Mouse (Mus musculus) stomach, embryonic 15.5 days (tissue): ENCODE results near the gene Gcdh. TPM values are rescaled to one million over a fixed set of nuclear protein-coding genes. Genes with fewer than 3 reads are reported as not detected.

Source experiments
- ATAC-seq: fragments of 200-750 bp; cut with Nextera tagmentation; 2 replicates; pipeline ENCODE4 v1.8.0; 2017; ENCODE audit warnings: low read depth, moderate number of reproducible peaks, moderate TSS enrichment; ENCODE audit not compliant: insufficient read depth, low FRiP score
- H3K27ac ChIP-seq: fragments of 300-500 bp; sonication (generic); 2 replicates; pipeline ENCODE4 v1.5.1; 2015; ENCODE audit warnings: mild to moderate bottlenecking, inconsistent platforms
- H3K27me3 ChIP-seq: fragments of 300-500 bp; sonication (generic); replicated peaks from 2 replicates; pipeline ENCODE4 v1.6.1; 2015; ENCODE audit warnings: inconsistent platforms
- H3K36me3 ChIP-seq: fragments of 300-500 bp; sonication (generic); 2 replicates; pipeline ENCODE4 v1.6.1; 2015; ENCODE audit warnings: inconsistent platforms
- H3K4me1 ChIP-seq: fragments of 300-500 bp; sonication (generic); 2 replicates; pipeline ENCODE4 v1.6.1; 2015; ENCODE audit warnings: inconsistent platforms
- H3K4me2 ChIP-seq: fragments of 300-500 bp; sonication (generic); 2 replicates; pipeline ENCODE4 v1.6.1; 2015; ENCODE audit warnings: mild to moderate bottlenecking, inconsistent platforms
- H3K4me3 ChIP-seq: fragments of 300-500 bp; sonication (generic); replicated peaks from 2 replicates; pipeline ENCODE4 v1.5.1; 2015; ENCODE audit warnings: inconsistent platforms
- H3K9ac ChIP-seq: fragments of 300-500 bp; sonication (generic); 2 replicates; pipeline ENCODE4 v1.6.1; 2015; ENCODE audit warnings: inconsistent platforms
- H3K9me3 ChIP-seq: fragments of 300-500 bp; sonication (generic); 2 replicates; pipeline ENCODE4 v1.6.1; 2016; ENCODE audit warnings: inconsistent platforms
- WGBS: fragments of 180-500 bp; shearing (Covaris S2); methylation state at CpG from one replicate; pipeline ENCODE4 v1.1.7; 2015; 5-methylcytosine and 5-hydroxymethylcytosine counted together
- microRNA-seq: library from miRNA; unstranded; fragments of <30 nt; microRNA quantifications from one replicate; pipeline ENCODE4, GENCODE M21; 2016
- polyA plus RNA-seq: library from polyadenylated mRNA; unstranded; fragments of >200 nt; fragmentation: Nextera tagmentation; extraction: Ambion mirVana; gene quantifications from 2 replicates; pipeline ENCODE4 v1.2.1, GENCODE M21; 2015

Gcdh gene
- polyA plus RNA-seq, 1 experiment from 2014 or later: 42.6 TPM

- peaks cover 16% of the 10 kb centered on the region for H3K4me1 ChIP-seq
- H3K4me3 ChIP-seq: no peak overlapping the region
- H3K36me3 ChIP-seq: peaks cover 68% of the 10 kb centered on the region
- ATAC-seq: peak; percentile 70; the same call in 1 of the 2 replicates
- no peaks in the 10 kb centered on the region for H3K27me3 ChIP-seq
- H3K4me2 ChIP-seq: no peak overlapping the region
- no peak overlapping the region for H3K9ac ChIP-seq
- H3K27ac ChIP-seq: no peak overlapping the region
- 79% methylated on average over 5 of the region's 5 CpGs for WGBS
- H3K9me3 ChIP-seq: no peaks in the 10 kb centered on the region
Observed at GRCm38 (mm10) chr8:84838513-84838912, 55.2 kb downstream of the Gcdh start.

- Histone ChIP-seq H3K4me2 (no peak overlapping the region), H3K27me3 (no peaks in the 10 kb centered on the region), H3K9ac (no peak overlapping the region), H3K4me1 (peaks cover 21% of the 10 kb centered on the region), H3K27ac (no peak overlapping the region), H3K9me3 (no peaks in the 10 kb centered on the region), H3K4me3 (0 out of 2 replicates have a peak overlapping the region, but pooled peaks have one; percentile 2), H3K36me3 (peaks cover 63% of the 10 kb centered on the region)
- no peak for ATAC-seq
- 78% methylated on average over 15 of the region's 15 CpGs for WGBS
Observed at GRCm38 (mm10) chr8:84837912-84838470, 55.7 kb downstream of the Gcdh start.

- 52% methylated on average over 8 of the region's 8 CpGs for WGBS
- no peak for ATAC-seq
- H3K27me3 ChIP-seq: no peaks in the 10 kb centered on the region
Observed at GRCm38 (mm10) chr8:84837149-84837911, 56.4 kb downstream of the Gcdh start.

More at GRCm38 (mm10) chr8:84837149-84837911, 56.4 kb downstream of the Gcdh start:
- peaks cover 24% of the 10 kb centered on the region for H3K4me1 ChIP-seq
- H3K4me2 ChIP-seq: no peak overlapping the region
- H3K9me3 ChIP-seq: no peaks in the 10 kb centered on the region
- no peak overlapping the region for H3K27ac ChIP-seq
- H3K9ac ChIP-seq: no peak overlapping the region
- H3K4me3 ChIP-seq: 0 out of 2 replicates have a peak overlapping the region, but pooled peaks have one; percentile 2
- H3K36me3 ChIP-seq: peaks cover 56% of the 10 kb centered on the region

Small RNAs within 50 kb of the gene (microRNA-seq; reads per million reads assigned to microRNA genes)
- gene Gm24197: not detected
- 2.1 reads per million, percentile 4 among the genes with 10 or more reads in this experiment for gene Mir7069

Other genes with a start within 250 kb of the Gcdh start
- 86.4 and 90.3 TPM in 2 replicates for gene Ier2, start 231.1 kb downstream of the Gcdh start, polyA plus RNA-seq
- 56.2 and 63.9 TPM in 2 replicates for gene Trmt1, start 207.6 kb downstream of the Gcdh start, polyA plus RNA-seq
- 15.8 and 17.4 TPM in 2 replicates for gene Nacc1, start 206.1 kb downstream of the Gcdh start, polyA plus RNA-seq
- 7.1 and 9.7 TPM in 2 replicates for gene Lyl1, start 192.5 kb downstream of the Gcdh start, polyA plus RNA-seq
- gene G430095P16Rik, start 170.9 kb downstream of the Gcdh start, polyA plus RNA-seq: 3.5 and 4.1 TPM in 2 replicates
- 28.7 and 29.3 TPM in 2 replicates for gene Nfix, start 93.6 kb downstream of the Gcdh start, polyA plus RNA-seq
- 6.3 and 6.9 TPM in 2 replicates for gene Dand5, start 71.1 kb downstream of the Gcdh start, polyA plus RNA-seq
- 52.7 and 54.5 TPM in 2 replicates for gene Gadd45gip1, start 62.4 kb downstream of the Gcdh start, polyA plus RNA-seq
- gene Rad23a, start 53.3 kb downstream of the Gcdh start, polyA plus RNA-seq: 115 and 130 TPM in 2 replicates
- gene Calr, start 47.0 kb downstream of the Gcdh start, polyA plus RNA-seq: 938 and 1,051 TPM in 2 replicates
- 89.5 and 90.1 TPM in 2 replicates for gene Farsa, start 36.9 kb downstream of the Gcdh start, polyA plus RNA-seq
- gene Syce2, start 21.8 kb downstream of the Gcdh start, polyA plus RNA-seq: 56.1 and 63.7 TPM in 2 replicates
- gene Klf1, start 8.0 kb upstream of the Gcdh start, polyA plus RNA-seq: 14.8 and 39.3 TPM in 2 replicates
- 12.3 and 14.2 TPM in 2 replicates for gene Dnase2a, start 14.6 kb upstream of the Gcdh start, polyA plus RNA-seq
- gene Mast1, start 43.4 kb upstream of the Gcdh start, polyA plus RNA-seq: 1.9 and 2.2 TPM in 2 replicates
- 0.28 and 0.64 TPM in 2 replicates for gene Rtbdn, start 53.1 kb upstream of the Gcdh start, polyA plus RNA-seq
- not detected in 2 replicates for gene Gm49661, start 75.5 kb upstream of the Gcdh start, polyA plus RNA-seq
- 637 and 677 TPM in 2 replicates for gene Prdx2, start 75.7 kb upstream of the Gcdh start, polyA plus RNA-seq
- gene Rnaseh2a, start 75.8 kb upstream of the Gcdh start, polyA plus RNA-seq: 112 and 113 TPM in 2 replicates
- gene Junb, start 84.8 kb upstream of the Gcdh start, polyA plus RNA-seq: 33.4 and 49.6 TPM in 2 replicates
- 46.3 and 51.1 TPM in 2 replicates for gene Hook2, start 96.7 kb upstream of the Gcdh start, polyA plus RNA-seq
- 0.23 and 0.49 TPM in 2 replicates for gene Best2, start 120.6 kb upstream of the Gcdh start, polyA plus RNA-seq
- 108 and 115 TPM in 2 replicates for gene Asna1, start 131.4 kb upstream of the Gcdh start, polyA plus RNA-seq
- gene Trir, start 132.9 kb upstream of the Gcdh start, polyA plus RNA-seq: 104 and 132 TPM in 2 replicates
- gene Tnpo2, start 143.0 kb upstream of the Gcdh start, polyA plus RNA-seq: 26.9 and 31.9 TPM in 2 replicates
- 29.0 and 29.4 TPM in 2 replicates for gene Fbxw9, start 166.1 kb upstream of the Gcdh start, polyA plus RNA-seq
- 0.70 and 0.86 TPM in 2 replicates for gene Gm5741, start 174.1 kb upstream of the Gcdh start, polyA plus RNA-seq
- 50.6 and 60.0 TPM in 2 replicates for gene Dhps, start 177.8 kb upstream of the Gcdh start, polyA plus RNA-seq
- gene Wdr83os, start 186.8 kb upstream of the Gcdh start, polyA plus RNA-seq: 131 and 142 TPM in 2 replicates
- gene Wdr83, start 187.4 kb upstream of the Gcdh start, polyA plus RNA-seq: 40.6 and 41.1 TPM in 2 replicates
- 45.1 and 55.7 TPM in 2 replicates for gene Man2b1, start 189.3 kb upstream of the Gcdh start, polyA plus RNA-seq
- gene Zfp791, start 229.2 kb upstream of the Gcdh start, polyA plus RNA-seq: 2.6 and 2.7 TPM in 2 replicates